Mouse (Mus musculus) spleen, adult 12 weeks (tissue): ENCODE data around the gene Cst7.

ENCODE experiments used
- DNase-seq: peaks from one replicate; pipeline ENCODE4 v3.0.0; 2022; ENCODE audit warnings: low spot score

The Cst7 gene

GRCm38 (mm10) chr2:150627140-150627539, 56.9 kb downstream of the Cst7 start:
- DNase-seq, result no peak
